Mouse (Mus musculus) Patski (cell line): ENCODE measurements around the gene Sqstm1. TPM values are rescaled to one million over a fixed set of nuclear protein-coding genes. Genes with fewer than 3 reads are reported as not detected.
A peak's percentile ranks its signal among the peaks of the same experiment; 100 is the strongest.

Source experiments
- ATAC-seq: fragments of 100-300 bp; one replicate; pipeline ENCODE4 v1.8.0; 2021
- CTCF ChIA-PET: fragments of 350-600 bp; sonication (Branson Sonifier 250); formaldehyde crosslinking; loops from one replicate; lab custom pipeline; 2022; ENCODE audit warnings: inconsistent platforms; lab: Charles Lee
- POLR2A ChIA-PET: fragments of 350-600 bp; sonication (Branson Sonifier 250); formaldehyde crosslinking; loops from one replicate; lab custom pipeline; 2022; ENCODE audit warnings: antibody characterized with exemption, inconsistent platforms; lab: Charles Lee
- DNase-seq: peaks from one replicate; pipeline ENCODE4 v3.0.0-alpha.2; 2011; ENCODE audit warnings: low read depth, low spot score
- H3K27me3 ChIP-seq: fragments of 371-371 bp; one replicate; pipeline ENCODE4 v1.5.1; 2021
- CTCF ChIP-seq: fragments of 100-300 bp; IDR thresholded peaks from one replicate; pipeline ENCODE4 v1.5.1; 2021
- in situ Hi-C: fragments of 300-500 bp; cut with MboI; formaldehyde crosslinking; loops from 3 replicates; pipeline ENCODE4 v1.11.1; 2018; ENCODE audit warnings: low pct_unique_long_range_greater_than_20kb, mixed read lengths
- polyA plus RNA-seq: library from polyadenylated mRNA; unstranded; gene quantifications from one replicate; pipeline ENCODE4 v1.2.3, GENCODE M21; 2021

The Sqstm1 gene
- polyA plus RNA-seq, 1 experiment from 2014 or later = 530 TPM

DNA sequence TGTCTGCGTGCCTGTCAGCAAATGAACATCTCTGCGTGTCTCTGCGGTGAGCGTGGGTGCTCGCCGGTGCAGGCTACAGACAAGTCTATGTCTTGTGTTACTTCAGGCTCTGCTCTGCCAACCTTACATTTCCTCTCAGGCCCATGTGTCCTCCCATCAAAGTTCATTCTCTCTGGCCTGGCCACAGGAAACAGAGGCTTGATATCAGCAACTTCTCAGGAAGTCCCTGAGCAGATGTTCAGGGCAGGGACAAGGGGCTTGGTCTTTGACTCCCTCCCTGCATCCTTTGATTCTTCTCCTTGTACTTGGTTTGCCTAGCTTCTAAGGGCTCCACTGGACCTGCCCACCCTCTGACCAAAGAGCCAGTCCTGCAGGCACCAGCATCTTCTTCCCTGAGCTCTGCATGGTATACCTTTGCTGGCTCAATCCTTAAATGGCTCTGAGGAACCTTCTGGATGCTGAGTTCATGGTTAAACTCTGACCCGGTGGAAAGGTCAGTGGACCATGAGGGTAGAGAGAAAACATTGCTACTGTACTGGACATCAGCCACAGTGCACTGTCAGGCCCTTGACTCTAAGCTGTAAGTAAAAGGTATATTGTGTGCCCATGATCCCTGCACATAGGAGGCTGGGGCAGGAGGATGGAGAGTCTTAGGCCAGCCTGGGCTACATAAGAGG lies 29.7 kb upstream of the Sqstm1 start:
- DNase-seq (no peak), ATAC-seq (no peak)
- CTCF ChIA-PET = no interaction called here
- POLR2A ChIA-PET = no interaction called here
- in situ Hi-C loops = no loop called here
- H3K27me3 ChIP-seq = no peaks in the 10 kb centered on the region
- no peak for TF ChIP-seq CTCF

GRCm38 (mm10) chr11:50238821-50239791 lies 28.5 kb upstream of the Sqstm1 start:
- CTCF ChIA-PET = interaction anchor here (1.4 kb wide), 1 partner anchor 77 kb away, joined by 5 read pairs; no protein-coding TSS in a partner anchor
- ATAC-seq = no peak
- POLR2A ChIA-PET = interaction anchor here (0.6 kb wide), 1 partner anchor 12 kb away, joined by 3 read pairs; no protein-coding TSS in a partner anchor
- no peak for TF ChIP-seq CTCF
- H3K27me3 ChIP-seq = no peaks in the 10 kb centered on the region
- no peak for DNase-seq
- in situ Hi-C loops = no loop called here

GRCm38 (mm10) chr11:50238324-50238723 lies 27.7 kb upstream of the Sqstm1 start, which contains the start of gene Ltc4s:
Ltc4s (minus strand) TSS chr11:50238616.
- CTCF ChIA-PET = interaction anchor here (1.4 kb wide), 1 partner anchor 77 kb away, joined by 5 read pairs; no protein-coding TSS in a partner anchor
- DNase-seq (no peak), ATAC-seq (no peak)
- POLR2A ChIA-PET = no interaction called here
- TF ChIP-seq CTCF = no peak
- in situ Hi-C loops = no loop called here
- H3K27me3 ChIP-seq = no peaks in the 10 kb centered on the region

DNA sequence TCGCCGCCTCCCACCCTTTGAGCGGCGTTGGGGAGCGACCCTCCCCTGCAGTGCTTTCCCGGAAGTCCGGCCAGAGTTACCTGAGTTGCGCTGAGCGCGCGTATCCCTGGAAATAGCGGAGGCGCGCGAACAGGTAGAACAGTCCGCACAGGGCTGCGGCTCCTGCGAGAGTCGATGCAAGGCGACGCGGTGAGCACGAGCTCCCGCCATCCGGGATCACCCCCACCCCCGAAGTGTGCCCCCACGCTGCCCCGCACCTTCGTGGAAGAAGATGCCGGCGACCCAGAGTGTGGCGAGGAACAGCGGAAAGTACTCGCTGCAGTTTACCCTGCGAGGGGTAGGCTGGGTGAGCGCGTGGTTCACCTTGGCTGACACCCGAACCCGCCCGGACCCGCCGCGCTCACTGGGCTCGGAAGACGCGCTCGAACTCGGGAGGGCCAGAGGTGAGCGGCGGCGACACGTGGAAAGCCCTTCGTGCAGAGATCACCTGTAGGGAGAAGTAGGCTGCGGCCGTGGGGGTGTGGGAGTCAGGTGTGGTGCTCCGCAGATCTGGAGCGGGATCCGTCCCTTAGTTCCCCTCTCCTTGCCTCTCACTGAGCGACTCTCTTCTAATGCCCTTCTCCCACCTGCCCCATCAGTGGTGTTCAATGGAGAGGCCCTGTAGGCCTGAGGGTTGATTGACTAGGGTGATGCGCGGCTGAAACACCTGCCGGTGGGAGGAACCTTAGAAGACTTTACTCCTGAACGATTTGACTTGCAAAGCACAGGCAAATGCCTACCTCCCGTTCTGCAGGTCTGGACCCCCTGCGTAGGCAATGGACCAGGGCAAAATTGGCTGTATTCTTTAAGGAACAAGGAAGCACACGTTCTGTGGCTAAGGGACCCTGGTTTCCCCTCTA lies 26.6 kb upstream of the Sqstm1 start:
- no peak for ATAC-seq
- in situ Hi-C loops = no loop called here
- CTCF ChIA-PET = no interaction called here

GRCm38 (mm10) chr11:50236540-50236936 lies 25.9 kb upstream of the Sqstm1 start:
- POLR2A ChIA-PET = no interaction called here
- no peak for DNase-seq
- no peaks in the 10 kb centered on the region for H3K27me3 ChIP-seq
- no peak for TF ChIP-seq CTCF
- peak; percentile 47 for ATAC-seq
- in situ Hi-C loops = no loop called here
- CTCF ChIA-PET = no interaction called here

More for the DNA sequence above, 26.6 kb upstream of the Sqstm1 start:
- no peaks in the 10 kb centered on the region for H3K27me3 ChIP-seq
- POLR2A ChIA-PET = no interaction called here
- TF ChIP-seq CTCF = no peak
- no peak for DNase-seq

DNA sequence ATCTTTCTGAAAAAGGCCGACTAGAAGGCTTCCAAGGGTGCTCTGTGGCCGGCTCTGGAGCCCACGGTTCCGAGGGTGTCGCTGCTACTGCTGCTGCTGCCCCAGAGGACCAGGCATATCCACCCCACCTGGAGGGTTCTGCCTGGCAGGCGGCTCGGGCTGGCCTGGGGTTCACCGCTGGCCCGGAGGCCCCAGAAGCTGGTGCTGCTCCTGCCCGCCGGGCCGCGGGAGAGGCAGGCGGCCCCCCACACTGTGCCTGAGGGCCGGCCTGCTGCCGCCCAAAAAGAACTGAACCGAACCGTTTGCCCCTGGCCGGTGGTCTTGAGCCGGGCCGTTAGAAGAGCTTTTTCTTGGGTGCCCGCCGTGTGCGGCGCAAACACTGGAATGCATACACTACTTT lies 24.0 kb upstream of the Sqstm1 start:
- no peaks in the 10 kb centered on the region for H3K27me3 ChIP-seq
- TF ChIP-seq CTCF = no peak
- in situ Hi-C loops = no loop called here
- POLR2A ChIA-PET = no interaction called here
- ATAC-seq = no peak
- CTCF ChIA-PET = interaction anchor here (1.0 kb wide), 1 partner anchor 73 kb away, joined by 3 read pairs; no protein-coding TSS in a partner anchor
- no peak for DNase-seq

DNA sequence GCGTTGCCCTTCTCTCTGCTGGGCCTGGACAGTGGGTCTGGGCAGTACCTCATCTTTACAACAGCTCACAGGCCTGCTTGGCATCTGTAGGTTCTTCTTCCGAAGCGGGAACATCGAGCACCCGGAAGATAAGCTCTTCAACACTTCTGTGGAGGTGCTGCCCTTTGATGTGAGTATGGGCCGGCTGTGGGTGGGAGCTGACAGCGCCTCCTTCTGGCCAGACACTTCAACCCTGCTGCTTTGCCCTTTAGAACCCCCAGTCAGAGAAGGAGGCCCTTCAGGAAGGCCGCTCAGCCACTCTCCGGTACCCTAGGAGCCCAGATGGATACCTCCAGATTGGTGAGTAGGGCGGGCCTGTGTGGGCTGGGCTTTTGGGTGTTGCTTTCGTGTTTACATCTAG lies 23.4 kb upstream of the Sqstm1 start:
- ChIA-PET POLR2A (no interaction called here), CTCF (no interaction called here)
- ATAC-seq = no peak
- H3K27me3 ChIP-seq = no peaks in the 10 kb centered on the region
- in situ Hi-C loops = no loop called here
- no peak for DNase-seq
- TF ChIP-seq CTCF = no peak

- ATAC-seq = no peak
- ChIA-PET POLR2A (no interaction called here), CTCF (no interaction called here)
- no peak for DNase-seq
- in situ Hi-C loops = no loop called here
- H3K27me3 ChIP-seq = no peaks in the 10 kb centered on the region
- TF ChIP-seq CTCF = no peak
These were observed 22.4 kb upstream of the Sqstm1 start for GRCm38 (mm10) chr11:50233022-50233421.

GRCm38 (mm10) chr11:50231411-50231810 lies 20.8 kb upstream of the Sqstm1 start:
- TF ChIP-seq CTCF = no peak
- H3K27me3 ChIP-seq = no peaks in the 10 kb centered on the region
- in situ Hi-C loops = no loop called here
- ChIA-PET POLR2A (interaction anchor here (1.0 kb wide), 1 partner anchor 21 kb away, joined by 3 read pairs; the partner anchor contains the start of genes Mgat4b and Sqstm1), CTCF (interaction anchor here (0.6 to 1.2 kb wide), 4 partner anchors 14 to 94 kb away, joined by 3 to 4 read pairs (median 3); no protein-coding TSS in a partner anchor)
- DNase-seq (no peak), ATAC-seq (no peak)
